Mouse (Mus musculus) bone marrow, adult 2 months (tissue): ENCODE data around the gene Igsf21.

Experiments
- CTCF ChIP-seq: fragments of 200-500 bp; IDR thresholded peaks from 2 replicates; pipeline ENCODE4 v1.5.1; 2011; ENCODE audit warnings: low read length, control low read depth; ENCODE audit not compliant: control insufficient read depth, insufficient read depth
- POLR2A ChIP-seq: fragments of 200-500 bp; IDR thresholded peaks from 2 replicates; pipeline ENCODE4 v1.6.1; 2011; ENCODE audit warnings: low read depth, mild to moderate bottlenecking, control low read depth, low read length, borderline replicate concordance; ENCODE audit not compliant: control insufficient read depth

DNA sequence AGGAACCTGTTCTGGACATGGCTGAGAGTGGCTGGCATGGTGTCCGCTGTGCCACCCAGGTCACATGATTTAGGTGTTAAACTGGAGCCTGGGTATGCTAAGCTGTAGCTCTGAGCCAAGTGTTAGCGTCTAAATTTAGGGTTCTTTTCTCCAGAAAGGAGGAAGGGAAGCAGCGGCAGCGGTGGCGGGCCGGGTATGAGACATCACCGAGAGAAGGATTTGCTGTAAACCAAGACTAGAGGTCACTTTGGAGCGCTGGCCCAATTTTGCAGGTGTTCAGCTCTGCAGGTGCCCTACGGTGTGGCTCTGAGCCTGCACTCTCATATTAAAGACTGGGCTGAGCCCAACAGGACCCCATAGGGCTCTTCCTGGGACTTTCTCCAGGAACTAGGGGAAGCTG is 57.0 kb downstream of the Igsf21 start:
- TF ChIP-seq CTCF (no peak), POLR2A (no peak)
